1 mouse cellular context compared by ENCODE assay signal in the genomic region with DNA sequence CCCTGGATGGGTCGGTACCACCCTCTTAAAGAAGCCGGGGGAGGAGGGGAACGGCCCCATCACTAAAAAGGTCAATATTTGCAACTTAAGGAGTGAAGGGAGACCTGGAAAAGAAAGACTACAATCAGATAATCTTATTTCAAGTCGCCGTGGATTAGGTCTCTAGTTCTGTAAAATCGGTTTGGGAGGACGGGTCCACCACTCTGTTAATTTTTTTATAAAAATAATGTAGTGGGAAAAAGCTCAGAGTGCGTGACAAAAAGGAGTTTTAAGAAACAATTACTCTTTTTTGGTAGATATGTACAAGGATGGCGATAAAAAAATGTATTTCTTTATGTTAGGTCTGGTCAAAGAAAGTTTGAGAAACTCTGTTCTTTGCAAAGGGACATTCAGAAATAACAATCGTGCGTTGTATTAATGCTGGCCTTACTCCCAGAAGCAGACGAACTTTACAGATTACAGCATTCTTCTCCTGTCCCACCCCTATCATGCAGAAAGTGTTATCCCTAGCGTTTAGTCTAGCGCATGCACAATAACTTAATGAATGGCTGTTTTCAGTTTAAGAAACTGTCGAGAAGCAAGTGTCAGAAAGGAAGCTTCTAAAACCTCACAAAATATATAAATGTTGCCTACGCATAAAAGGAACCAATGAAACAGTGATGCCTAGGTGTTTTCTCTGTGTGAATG.
TF ChIP-seq lines count a peak whose summit lies in the region.

No protein-coding gene starts in this region.

TF ChIP-seq in MEL, 35 proteins besides CTCF, POLR2A, EP300 and RAD21 (continued from another document):
- peak; percentile 40; the same call in 1 of the 2 replicates for TF ChIP-seq ETS1 (IDR thresholded peaks at IDR 0.05; ENCODE audit: low read depth, low read length)
- TF ChIP-seq NRF1 (IDR thresholded peaks at IDR 0.05; ENCODE audit: insufficient read depth, low read depth, low read length, poor library complexity, severe bottlenecking) = peak; percentile 62
- peak; percentile 7; the same call in 1 of the 2 replicates for TF ChIP-seq TBP (IDR thresholded peaks at IDR 0.05; ENCODE audit: low read depth, low read length)
- no peak for TF ChIP-seq TAL1 (IDR thresholded peaks at IDR 0.05; ENCODE audit: low read length)
- no peak for TF ChIP-seq BHLHE40 (IDR thresholded peaks at IDR 0.05; ENCODE audit: borderline replicate concordance, low read depth, low read length)
- TF ChIP-seq MYB (IDR thresholded peaks at IDR 0.05; ENCODE audit: low read depth, low read length) = peak; percentile 39; the same call in 1 of the 2 replicates
- TF ChIP-seq USF1 (IDR thresholded peaks at IDR 0.05; ENCODE audit: low read depth, low read length) = no peak
- TF ChIP-seq MAZ (IDR thresholded peaks at IDR 0.05; ENCODE audit: low read depth, low read length) = no peak
- TF ChIP-seq SMC3 (IDR thresholded peaks at IDR 0.05; ENCODE audit: low read depth, low read length) = no peak
- TF ChIP-seq USF2 (IDR thresholded peaks at IDR 0.05; ENCODE audit: borderline replicate concordance in 1 of 2, insufficient read depth in 1 of 2, low read depth in 1 of 2, low read length in 2 of 2) = no peak
- TF ChIP-seq E2F4 (IDR thresholded peaks at IDR 0.05; ENCODE audit: borderline replicate concordance, low read depth, low read length) = no peak
- no peak for TF ChIP-seq MEF2A (IDR thresholded peaks at IDR 0.05; ENCODE audit: extremely low read depth, insufficient replicate concordance, low read depth, low read length, poor library complexity, severe bottlenecking)
TF ChIP-seq in MEL: peak in this region for 10.
